Mouse (Mus musculus) erythroblast, adult 5-6 weeks (primary cell): ENCODE results near the gene Brf1. TPM values are rescaled to one million over a fixed set of nuclear protein-coding genes. Genes with fewer than 3 reads are reported as not detected.

Source experiments
- ATAC-seq: replicated peaks from 2 replicates; pipeline ENCODE4 v1.8.0; 2016; ENCODE audit warnings: moderate number of reproducible peaks, mild to moderate bottlenecking, moderate TSS enrichment, inconsistent platforms; ENCODE audit not compliant: poor library complexity, low FRiP score, severe bottlenecking
- total RNA-seq, 2 experiments: library from RNA; stranded (forward) in 1 of 2; stranded (reverse) in 1 of 2; fragments of 150-400 nt in 1 of 2; fragments of 200-764, 138-1000 nt in 1 of 2; gene quantifications; 2 replicates each; pipeline versions ENCODE4 v1.2.3 to v1.2.4; 2015 to 2017; ENCODE audit warnings: low replicate concordance in 2 of 2

Gene Brf1
- total RNA-seq, 2 experiments from 2014 or later: 14.6 to 35.9 TPM

GRCm38 (mm10) chr12:112987877-112988276 is 12.6 kb downstream of the Brf1 start:
- ATAC-seq: no peak

GRCm38 (mm10) chr12:112985346-112985745 is 15.2 kb downstream of the Brf1 start:
- ATAC-seq: 0 out of 2 replicates have a peak, but pooled peaks have one; percentile 57

- ATAC-seq: no peak
Measured at GRCm38 (mm10) chr12:112982031-112982430, 18.5 kb downstream of the Brf1 start.

GRCm38 (mm10) chr12:112977156-112977555 is 23.3 kb downstream of the Brf1 start:
- no peak for ATAC-seq

- ATAC-seq: peak; percentile 81
Measured at GRCm38 (mm10) chr12:112976371-112977073, 24.0 kb downstream of the Brf1 start, which contains the start of gene Btbd6. Gene Btbd6 (plus strand): TSS chr12:112976482.

- no peak for ATAC-seq
Measured at GRCm38 (mm10) chr12:112974736-112975135, 25.8 kb downstream of the Brf1 start.

GRCm38 (mm10) chr12:112969616-112970015 is 30.9 kb downstream of the Brf1 start:
- no peak for ATAC-seq

- no peak for ATAC-seq
Measured at GRCm38 (mm10) chr12:112968943-112969342, 31.6 kb downstream of the Brf1 start.

GRCm38 (mm10) chr12:112965783-112966182 is 34.7 kb downstream of the Brf1 start:
- no peak for ATAC-seq

GRCm38 (mm10) chr12:112961872-112962271 is 38.6 kb downstream of the Brf1 start:
- ATAC-seq: no peak

GRCm38 (mm10) chr12:112961428-112961827 is 39.1 kb downstream of the Brf1 start:
- ATAC-seq: no peak

GRCm38 (mm10) chr12:112959421-112959820 is 41.1 kb downstream of the Brf1 start:
- no peak for ATAC-seq

GRCm38 (mm10) chr12:112958303-112958702 is 42.2 kb downstream of the Brf1 start:
- no peak for ATAC-seq

GRCm38 (mm10) chr12:112955800-112956199 is 44.7 kb downstream of the Brf1 start:
- peak; percentile 79 for ATAC-seq

GRCm38 (mm10) chr12:112952926-112953565 is 47.5 kb downstream of the Brf1 start:
- no peak for ATAC-seq

- ATAC-seq: no peak
Measured at GRCm38 (mm10) chr12:112952433-112952832, 48.1 kb downstream of the Brf1 start.

GRCm38 (mm10) chr12:112951150-112951842 is 49.2 kb downstream of the Brf1 start:
- no peak for ATAC-seq

GRCm38 (mm10) chr12:112950761-112951129 is 49.8 kb downstream of the Brf1 start:
- no peak for ATAC-seq

GRCm38 (mm10) chr12:112950040-112950760 is 50.3 kb downstream of the Brf1 start:
- ATAC-seq: peak; percentile 78

GRCm38 (mm10) chr12:112947307-112947706 is 53.2 kb downstream of the Brf1 start:
- no peak for ATAC-seq
